Mouse (Mus musculus) left cerebral cortex, adult 2 months (tissue): Measurements from ENCODE around the gene 1700086D15Rik. TPM values are rescaled to one million over a fixed set of nuclear protein-coding genes. Genes with fewer than 3 reads are reported as not detected.

Experiments
- DNase-seq, 2 experiments: peaks; one replicate each; pipeline ENCODE4 v3.0.0; 2021 to 2022; ENCODE audit warnings: low spot score in 2 of 2, mixed read lengths in 1 of 2; ENCODE audit errors: extremely low spot score in 1 of 2
- H3K27ac ChIP-seq: fragments of 200-600 bp; 2 replicates; pipeline ENCODE4 v1.8.1; 2022
- H3K4me3 ChIP-seq: fragments of 200-600 bp; 2 replicates; pipeline ENCODE4 v1.8.1; 2022
- CTCF ChIP-seq: fragments of 200-600 bp; IDR thresholded peaks from 2 replicates; pipeline ENCODE4 v1.8.1; 2022; ENCODE audit warnings: antibody characterized with exemption, mild to moderate bottlenecking, moderate library complexity
- intact Hi-C: fragments of 180-260 bp; cut with DNase I; formaldehyde crosslinking; loops from one replicate; pipeline ENCODE4 v1.15.1; 2025
- long read RNA-seq, 2 experiments: library from polyadenylated mRNA; stranded (forward); transcript quantifications; one replicate each; pipeline ENCODE4 v2.0.0; 2021; ENCODE audit warnings: borderline mapping rate in 2 of 2
- total RNA-seq, 2 experiments: library from RNA; stranded (reverse); gene quantifications; 2 replicates each; pipeline ENCODE4 v1.2.3; 2021

Gene 1700086D15Rik
- 1 to 10 TPM; 3.5 to 4.0 TPM for total RNA-seq
- long read RNA-seq, experiment 1, result 0 reads
- long read RNA-seq, experiment 2, result 0 reads

- intact Hi-C loops, result loop anchor here (2.0 kb wide), 2 partner anchors 71 to 101 kb away; no protein-coding TSS in a partner anchor
- Histone ChIP-seq H3K27ac (no peak within 1 kb of the TSS), H3K4me3 (peak within 1 kb of the TSS; percentile 95; the same call in 1 of the 2 replicates)
- DNase-seq, result no peak
- no peak for TF ChIP-seq CTCF
Observed at GRCm38 (mm10) chr11:65159791-65160190, at the start of gene 1700086D15Rik. Gene 1700086D15Rik, minus strand, starts transcription at chr11:65159891.

GRCm38 (mm10) chr11:65209441-65209840, 49.8 kb upstream of the 1700086D15Rik start:
- intact Hi-C loops, result no loop called here

GRCm38 (mm10) chr11:65205306-65205705, 45.6 kb upstream of the 1700086D15Rik start:
- no peak for DNase-seq
- Histone ChIP-seq H3K4me3 (no peak overlapping the region), H3K27ac (no peak overlapping the region)
- intact Hi-C loops, result no loop called here
- no peak for TF ChIP-seq CTCF

More at GRCm38 (mm10) chr11:65209441-65209840, 49.8 kb upstream of the 1700086D15Rik start:
- H3K4me3 ChIP-seq, result no peak overlapping the region
- no peak overlapping the region for H3K27ac ChIP-seq
- DNase-seq, result no peak
- TF ChIP-seq CTCF, result no peak

- TF ChIP-seq CTCF, result no peak
- no peak overlapping the region for H3K4me3 ChIP-seq
- no peak for DNase-seq
- intact Hi-C loops, result no loop called here
- no peak overlapping the region for H3K27ac ChIP-seq
Observed at GRCm38 (mm10) chr11:65204651-65205050, 45.0 kb upstream of the 1700086D15Rik start.

- Histone ChIP-seq H3K4me3 (no peak overlapping the region), H3K27ac (no peak overlapping the region)
- peak; percentile 33 for TF ChIP-seq CTCF
- intact Hi-C loops, result no loop called here
- DNase-seq, result no peak
Observed at GRCm38 (mm10) chr11:65203020-65203419, 43.3 kb upstream of the 1700086D15Rik start.

GRCm38 (mm10) chr11:65202236-65202635, 42.5 kb upstream of the 1700086D15Rik start:
- Histone ChIP-seq H3K27ac (no peak overlapping the region), H3K4me3 (no peak overlapping the region)
- DNase-seq, result no peak
- no peak for TF ChIP-seq CTCF
- intact Hi-C loops, result no loop called here

- no peak overlapping the region for H3K27ac ChIP-seq
- TF ChIP-seq CTCF, result no peak
- DNase-seq, result no peak
- intact Hi-C loops, result loop anchor here (5.0 kb wide), 1 partner anchor 69 kb away; the partner anchor contains the start of gene Myocd
- no peak overlapping the region for H3K4me3 ChIP-seq
Observed at GRCm38 (mm10) chr11:65198026-65198425, 38.3 kb upstream of the 1700086D15Rik start.

GRCm38 (mm10) chr11:65197280-65197679, 37.6 kb upstream of the 1700086D15Rik start:
- peak; percentile 98 for TF ChIP-seq CTCF
- H3K4me3 ChIP-seq, result no peak overlapping the region
- intact Hi-C loops, result loop anchor here (1.0 to 5.0 kb wide), 3 partner anchors 70 to 482 kb away; partner anchors contain the start of gene Myocd

GRCm38 (mm10) chr11:65186974-65187373, 27.3 kb upstream of the 1700086D15Rik start:
- no peak for TF ChIP-seq CTCF
- no peak overlapping the region for H3K4me3 ChIP-seq
- DNase-seq, result no peak

More at GRCm38 (mm10) chr11:65197280-65197679, 37.6 kb upstream of the 1700086D15Rik start:
- peak; percentile 73 to 84 for DNase-seq
- H3K27ac ChIP-seq, result no peak overlapping the region

GRCm38 (mm10) chr11:65185114-65185513, 25.4 kb upstream of the 1700086D15Rik start:
- no peak for TF ChIP-seq CTCF
- H3K4me3 ChIP-seq, result no peak overlapping the region
- intact Hi-C loops, result no loop called here
- DNase-seq, result no peak
- no peak overlapping the region for H3K27ac ChIP-seq

More at GRCm38 (mm10) chr11:65186974-65187373, 27.3 kb upstream of the 1700086D15Rik start:
- no peak overlapping the region for H3K27ac ChIP-seq
- intact Hi-C loops, result no loop called here

- TF ChIP-seq CTCF, result no peak
- Histone ChIP-seq H3K27ac (no peak overlapping the region), H3K4me3 (no peak overlapping the region)
- no peak for DNase-seq
- intact Hi-C loops, result no loop called here
Observed at GRCm38 (mm10) chr11:65170121-65170750, 10.5 kb upstream of the 1700086D15Rik start.

- intact Hi-C loops, result no loop called here
- peak within 1 kb of the TSS; percentile 91 for H3K27ac ChIP-seq
- H3K4me3 ChIP-seq, result peak within 1 kb of the TSS; percentile 95
- peak; percentile 78 to 79 for DNase-seq
- no peak for TF ChIP-seq CTCF
Observed at GRCm38 (mm10) chr11:65162767-65163120, 3.1 kb upstream of the 1700086D15Rik start, which contains the start of gene Arhgap44. Gene Arhgap44, minus strand, starts transcription at chr11:65162961.
